Mouse (Mus musculus): Measurements from ENCODE around the gene Tmem88. TPM values are rescaled to one million over a fixed set of nuclear protein-coding genes. Genes with fewer than 3 reads are reported as not detected.
A peak's percentile ranks its signal among the peaks of the same experiment; 100 is the strongest.

The Tmem88 gene
- polyA plus RNA-seq, 1 experiment from 2014 or later = 54.7 TPM

- H3K4me2 ChIP-seq (ENCODE audit: low read depth, low read length) = 0 out of 2 replicates have a peak overlapping the region, but pooled peaks have one; percentile 8
- H3K4me1 ChIP-seq (replicated peaks; ENCODE audit: control insufficient read depth, insufficient read depth, low read length) = peaks cover 11% of the 10 kb centered on the region; the same call in 1 of the 2 replicates
- H3K27me3 ChIP-seq (ENCODE audit: control insufficient read depth, insufficient read depth, low read depth, low read length) = no peaks in the 10 kb centered on the region
- H3K36me3 ChIP-seq (ENCODE audit: control insufficient read depth, insufficient read depth, low read length) = no peaks in the 10 kb centered on the region
- H3K9ac ChIP-seq (ENCODE audit: low read length) = no peak overlapping the region
- H3K27ac ChIP-seq (ENCODE audit: low read length) = no peak overlapping the region
- peak; percentile 27; the same call in 1 of the 2 replicates for ATAC-seq (ENCODE audit: low read depth)
- H3K4me3 ChIP-seq (ENCODE audit: low read length) = no peak overlapping the region
- 47% methylated on average over 10 of the region's 10 CpGs for WGBS
- H3K9me3 ChIP-seq (ENCODE audit: control insufficient read depth, low read length) = no peaks in the 10 kb centered on the region
These were observed 7.5 kb downstream of the Tmem88 start for GRCm38 (mm10) chr11:69390400-69391034.

GRCm38 (mm10) chr11:69389531-69390399 lies 8.3 kb downstream of the Tmem88 start:
- ATAC-seq (ENCODE audit: low read depth) = peak; percentile 16; the same call in 1 of the 2 replicates
- WGBS = 56% methylated on average over 14 of the region's 14 CpGs
- no peak overlapping the region for H3K9ac ChIP-seq (ENCODE audit: low read length)

GRCm38 (mm10) chr11:69388680-69389079 lies 9.4 kb downstream of the Tmem88 start:
- Histone ChIP-seq H3K9ac (ENCODE audit: low read length) (no peak overlapping the region), H3K4me2 (ENCODE audit: low read depth, low read length) (no peak overlapping the region), H3K27me3 (ENCODE audit: control insufficient read depth, insufficient read depth, low read depth, low read length) (no peaks in the 10 kb centered on the region), H3K4me3 (ENCODE audit: low read length) (no peak overlapping the region), H3K4me1 (replicated peaks; ENCODE audit: control insufficient read depth, insufficient read depth, low read length) (peaks cover 8% of the 10 kb centered on the region; the same call in 1 of the 2 replicates), H3K9me3 (ENCODE audit: control insufficient read depth, low read length) (no peaks in the 10 kb centered on the region), H3K36me3 (ENCODE audit: control insufficient read depth, insufficient read depth, low read length) (no peaks in the 10 kb centered on the region), H3K27ac (ENCODE audit: low read length) (no peak overlapping the region)
- no peak for ATAC-seq (ENCODE audit: low read depth)
- 93% methylated on average over 4 of the region's 4 CpGs for WGBS

More at GRCm38 (mm10) chr11:69389531-69390399, 8.3 kb downstream of the Tmem88 start:
- H3K36me3 ChIP-seq (ENCODE audit: control insufficient read depth, insufficient read depth, low read length) = no peaks in the 10 kb centered on the region
- H3K4me2 ChIP-seq (ENCODE audit: low read depth, low read length) = 0 out of 2 replicates have a peak overlapping the region, but pooled peaks have one; percentile 8
- H3K9me3 ChIP-seq (ENCODE audit: control insufficient read depth, low read length) = no peaks in the 10 kb centered on the region
- no peak overlapping the region for H3K27ac ChIP-seq (ENCODE audit: low read length)
- no peak overlapping the region for H3K4me3 ChIP-seq (ENCODE audit: low read length)
- peaks cover 11% of the 10 kb centered on the region; the same call in 1 of the 2 replicates for H3K4me1 ChIP-seq (replicated peaks; ENCODE audit: control insufficient read depth, insufficient read depth, low read length)
- no peaks in the 10 kb centered on the region for H3K27me3 ChIP-seq (ENCODE audit: control insufficient read depth, insufficient read depth, low read depth, low read length)

GRCm38 (mm10) chr11:69386758-69387157 lies 11.3 kb downstream of the Tmem88 start:
- 61% methylated on average over 7 of the region's 7 CpGs for WGBS
- no peak overlapping the region for H3K4me2 ChIP-seq (ENCODE audit: low read depth, low read length)

GRCm38 (mm10) chr11:69384979-69385378 lies 13.1 kb downstream of the Tmem88 start:
- peaks cover 5% of the 10 kb centered on the region; the same call in 1 of the 2 replicates for H3K4me1 ChIP-seq (replicated peaks; ENCODE audit: control insufficient read depth, insufficient read depth, low read length)
- no peaks in the 10 kb centered on the region for H3K27me3 ChIP-seq (ENCODE audit: control insufficient read depth, insufficient read depth, low read depth, low read length)
- H3K4me3 ChIP-seq (ENCODE audit: low read length) = no peak overlapping the region
- H3K36me3 ChIP-seq (ENCODE audit: control insufficient read depth, insufficient read depth, low read length) = no peaks in the 10 kb centered on the region
- no peaks in the 10 kb centered on the region for H3K9me3 ChIP-seq (ENCODE audit: control insufficient read depth, low read length)
- no peak overlapping the region for H3K9ac ChIP-seq (ENCODE audit: low read length)
- WGBS = 72% methylated on average over 6 of the region's 6 CpGs
- ATAC-seq (ENCODE audit: low read depth) = no peak
- no peak overlapping the region for H3K27ac ChIP-seq (ENCODE audit: low read length)
- H3K4me2 ChIP-seq (ENCODE audit: low read depth, low read length) = no peak overlapping the region

More at GRCm38 (mm10) chr11:69386758-69387157, 11.3 kb downstream of the Tmem88 start:
- H3K4me1 ChIP-seq (replicated peaks; ENCODE audit: control insufficient read depth, insufficient read depth, low read length) = peaks cover 8% of the 10 kb centered on the region; the same call in 1 of the 2 replicates
- no peak overlapping the region for H3K4me3 ChIP-seq (ENCODE audit: low read length)
- no peak overlapping the region for H3K27ac ChIP-seq (ENCODE audit: low read length)
- H3K9me3 ChIP-seq (ENCODE audit: control insufficient read depth, low read length) = no peaks in the 10 kb centered on the region
- ATAC-seq (ENCODE audit: low read depth) = no peak
- H3K36me3 ChIP-seq (ENCODE audit: control insufficient read depth, insufficient read depth, low read length) = no peaks in the 10 kb centered on the region
- H3K9ac ChIP-seq (ENCODE audit: low read length) = no peak overlapping the region
- H3K27me3 ChIP-seq (ENCODE audit: control insufficient read depth, insufficient read depth, low read depth, low read length) = no peaks in the 10 kb centered on the region

GRCm38 (mm10) chr11:69382478-69383105 lies 15.4 kb downstream of the Tmem88 start:
- Histone ChIP-seq H3K4me2 (ENCODE audit: low read depth, low read length) (no peak overlapping the region), H3K9me3 (ENCODE audit: control insufficient read depth, low read length) (no peaks in the 10 kb centered on the region), H3K27me3 (ENCODE audit: control insufficient read depth, insufficient read depth, low read depth, low read length) (no peaks in the 10 kb centered on the region), H3K4me1 (replicated peaks; ENCODE audit: control insufficient read depth, insufficient read depth, low read length) (no peaks in the 10 kb centered on the region), H3K27ac (ENCODE audit: low read length) (no peak overlapping the region), H3K9ac (ENCODE audit: low read length) (no peak overlapping the region), H3K36me3 (ENCODE audit: control insufficient read depth, insufficient read depth, low read length) (peaks cover 4% of the 10 kb centered on the region; the same call in 1 of the 2 replicates), H3K4me3 (ENCODE audit: low read length) (no peak overlapping the region)
- 60% methylated on average over 10 of the region's 10 CpGs for WGBS
- ATAC-seq (ENCODE audit: low read depth) = no peak

- Histone ChIP-seq H3K9ac (ENCODE audit: low read length) (no peak overlapping the region), H3K4me1 (replicated peaks; ENCODE audit: control insufficient read depth, insufficient read depth, low read length) (no peaks in the 10 kb centered on the region), H3K9me3 (ENCODE audit: control insufficient read depth, low read length) (no peaks in the 10 kb centered on the region), H3K36me3 (ENCODE audit: control insufficient read depth, insufficient read depth, low read length) (peaks cover 9% of the 10 kb centered on the region), H3K27me3 (ENCODE audit: control insufficient read depth, insufficient read depth, low read depth, low read length) (no peaks in the 10 kb centered on the region), H3K4me2 (ENCODE audit: low read depth, low read length) (no peak overlapping the region), H3K4me3 (ENCODE audit: low read length) (no peak overlapping the region), H3K27ac (ENCODE audit: low read length) (no peak overlapping the region)
- 66% methylated on average over 6 of the region's 6 CpGs for WGBS
- ATAC-seq (ENCODE audit: low read depth) = no peak
These were observed 16.7 kb downstream of the Tmem88 start for GRCm38 (mm10) chr11:69381356-69381755.

GRCm38 (mm10) chr11:69379600-69379999 lies 18.4 kb downstream of the Tmem88 start:
- H3K27ac ChIP-seq (ENCODE audit: low read length) = no peak overlapping the region
- H3K9ac ChIP-seq (ENCODE audit: low read length) = no peak overlapping the region
- no peaks in the 10 kb centered on the region for H3K9me3 ChIP-seq (ENCODE audit: control insufficient read depth, low read length)
- H3K4me1 ChIP-seq (replicated peaks; ENCODE audit: control insufficient read depth, insufficient read depth, low read length) = no peaks in the 10 kb centered on the region
- 83% methylated on average over 3 of the region's 3 CpGs for WGBS
- H3K4me2 ChIP-seq (ENCODE audit: low read depth, low read length) = no peak overlapping the region
- peaks cover 11% of the 10 kb centered on the region for H3K36me3 ChIP-seq (ENCODE audit: control insufficient read depth, insufficient read depth, low read length)
- no peak for ATAC-seq (ENCODE audit: low read depth)
- H3K4me3 ChIP-seq (ENCODE audit: low read length) = no peak overlapping the region
- no peaks in the 10 kb centered on the region for H3K27me3 ChIP-seq (ENCODE audit: control insufficient read depth, insufficient read depth, low read depth, low read length)

- H3K9ac ChIP-seq (ENCODE audit: low read length) = no peak overlapping the region
These were observed 20.3 kb downstream of the Tmem88 start for GRCm38 (mm10) chr11:69377766-69378165.

More at GRCm38 (mm10) chr11:69377766-69378165, 20.3 kb downstream of the Tmem88 start:
- peaks cover 16% of the 10 kb centered on the region for H3K36me3 ChIP-seq (ENCODE audit: control insufficient read depth, insufficient read depth, low read length)
- 68% methylated on average over 3 of the region's 3 CpGs for WGBS
- H3K27me3 ChIP-seq (ENCODE audit: control insufficient read depth, insufficient read depth, low read depth, low read length) = no peaks in the 10 kb centered on the region
- H3K4me3 ChIP-seq (ENCODE audit: low read length) = no peak overlapping the region
- no peak overlapping the region for H3K4me2 ChIP-seq (ENCODE audit: low read depth, low read length)
- no peaks in the 10 kb centered on the region for H3K9me3 ChIP-seq (ENCODE audit: control insufficient read depth, low read length)
- peaks cover 2% of the 10 kb centered on the region; the same call in 1 of the 2 replicates for H3K4me1 ChIP-seq (replicated peaks; ENCODE audit: control insufficient read depth, insufficient read depth, low read length)
- no peak overlapping the region for H3K27ac ChIP-seq (ENCODE audit: low read length)
- no peak for ATAC-seq (ENCODE audit: low read depth)
